Mouse (Mus musculus): ENCODE data around the gene Gm10118. TPM values are rescaled to one million over a fixed set of nuclear protein-coding genes. Genes with fewer than 3 reads are reported as not detected.

The Gm10118 gene
- polyA plus RNA-seq, 1 experiment from 2014 or later, result 0.11 TPM

GRCm38 (mm10) chr10:63880462-63880903 is 46.8 kb downstream of the Gm10118 start:
- H3K36me3 ChIP-seq, result no peaks in the 10 kb centered on the region
- peak overlapping the region; percentile 59 for H3K27ac ChIP-seq
- H3K9ac ChIP-seq, result no peak overlapping the region
- no peaks in the 10 kb centered on the region for H3K27me3 ChIP-seq
- H3K4me1 ChIP-seq, result no peaks in the 10 kb centered on the region
- ATAC-seq (ENCODE audit: borderline replicate concordance, extremely low read depth, low FRiP score, low TSS enrichment), result peak; percentile 90
- H3K4me3 ChIP-seq, result no peak overlapping the region
- 60% methylated on average over 5 of the region's 5 CpGs for WGBS
- H3K4me2 ChIP-seq, result no peak overlapping the region
- no peaks in the 10 kb centered on the region for H3K9me3 ChIP-seq

Other genes with a start within 250 kb of the Gm10118 start
- gene Lrrtm3, start 162.8 kb upstream of the Gm10118 start, polyA plus RNA-seq (2015; fragmentation: Nextera tagmentation; extraction: Ambion mirVana), result 1.8 and 3.1 TPM in 2 replicates